Mouse (Mus musculus) forebrain, embryonic 15.5 days (tissue): ENCODE measurements around the gene Prkab1. TPM values are rescaled to one million over a fixed set of nuclear protein-coding genes. Genes with fewer than 3 reads are reported as not detected.

ENCODE experiments used
- ATAC-seq: fragments of 200-750 bp; cut with Nextera tagmentation; replicated peaks from 2 replicates; pipeline ENCODE4 v1.8.0; 2017; ENCODE audit warnings: mild to moderate bottlenecking, moderate TSS enrichment, moderate library complexity
- H3K27ac ChIP-seq: fragments of 300-500 bp; sonication (generic); replicated peaks from 2 replicates; pipeline ENCODE4 v1.5.1; 2015; ENCODE audit warnings: mild to moderate bottlenecking, inconsistent platforms
- H3K27me3 ChIP-seq: fragments of 300-500 bp; sonication (generic); 2 replicates; pipeline ENCODE4 v1.6.1; 2015; ENCODE audit warnings: inconsistent platforms
- H3K36me3 ChIP-seq: fragments of 300-500 bp; sonication (generic); 2 replicates; pipeline ENCODE4 v1.6.1; 2015; ENCODE audit warnings: mild to moderate bottlenecking, inconsistent platforms
- H3K4me1 ChIP-seq: fragments of 300-500 bp; sonication (generic); 2 replicates; pipeline ENCODE4 v1.6.1; 2015; ENCODE audit warnings: inconsistent platforms
- H3K4me2 ChIP-seq: fragments of 300-500 bp; sonication (generic); replicated peaks from 2 replicates; pipeline ENCODE4 v1.6.1; 2015; ENCODE audit warnings: mild to moderate bottlenecking, inconsistent platforms
- H3K4me3 ChIP-seq: fragments of 300-500 bp; sonication (generic); 2 replicates; pipeline ENCODE4 v1.5.1; 2015; ENCODE audit warnings: mild to moderate bottlenecking, inconsistent platforms
- H3K9ac ChIP-seq: fragments of 300-500 bp; sonication (generic); replicated peaks from 2 replicates; pipeline ENCODE4 v1.6.1; 2015; ENCODE audit warnings: mild to moderate bottlenecking, inconsistent platforms
- H3K9me3 ChIP-seq: fragments of 300-500 bp; sonication (generic); 2 replicates; pipeline ENCODE4 v1.6.1; 2016; ENCODE audit warnings: inconsistent platforms
- WGBS: fragments of 180-500 bp; shearing (Covaris S2); methylation state at CpG from one replicate; pipeline ENCODE4 v1.1.7; 2015; ENCODE audit warnings: mixed read lengths; 5-methylcytosine and 5-hydroxymethylcytosine counted together
- polyA plus RNA-seq: library from polyadenylated mRNA; unstranded; fragments of >200 nt; fragmentation: Nextera tagmentation; extraction: Ambion mirVana; gene quantifications from 2 replicates; pipeline ENCODE4 v1.2.1, GENCODE M21; 2015

Gene Prkab1
- 52.3 and 53.9 TPM in 2 replicates for polyA plus RNA-seq

GRCm38 (mm10) chr5:116024327-116024739, at the start of gene Prkab1:
Prkab1 (minus strand) TSS chr5:116024508.
- Histone ChIP-seq H3K4me3 (peak within 1 kb of the TSS; percentile 85), H3K9me3 (no peaks in the 10 kb centered on the region), H3K27ac (peak within 1 kb of the TSS; percentile 85), H3K27me3 (no peaks in the 10 kb centered on the region), H3K36me3 (peaks cover 15% of the 10 kb centered on the region), H3K4me1 (peaks cover 21% of the 10 kb centered on the region), H3K9ac (peak within 1 kb of the TSS; percentile 82), H3K4me2 (peak within 1 kb of the TSS; percentile 87)
- peak; percentile 97 for ATAC-seq
- under 1% methylated on average over 45 of the region's 46 CpGs for WGBS

DNA sequence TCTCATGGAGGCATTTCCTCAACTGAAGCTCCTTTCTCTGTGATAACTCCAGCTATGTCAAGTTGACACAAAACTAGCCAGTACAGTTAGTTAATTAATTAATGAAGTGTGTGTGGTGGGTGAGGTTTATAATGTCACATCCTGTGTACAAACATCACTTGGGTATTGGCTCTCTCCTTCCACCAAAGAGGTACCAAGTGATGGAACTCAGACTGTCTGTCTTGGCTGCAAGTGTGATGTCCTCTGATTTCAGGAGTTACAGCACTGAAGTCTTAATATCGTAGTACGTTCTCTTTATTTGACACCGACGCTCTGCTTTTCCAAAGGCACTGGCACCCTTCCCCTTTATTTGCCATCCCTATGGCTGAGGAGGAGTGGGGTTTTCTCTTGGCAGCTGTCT, 45.3 kb upstream of the Prkab1 start:
- no peak overlapping the region for H3K27ac ChIP-seq
- no peak overlapping the region for H3K9ac ChIP-seq
- H3K9me3 ChIP-seq: no peaks in the 10 kb centered on the region
- H3K4me2 ChIP-seq: no peak overlapping the region
- H3K36me3 ChIP-seq: no peaks in the 10 kb centered on the region
- no peak overlapping the region for H3K4me3 ChIP-seq
- 95% methylated on average over 4 of the region's 4 CpGs for WGBS
- no peak for ATAC-seq
- H3K4me1 ChIP-seq: no peaks in the 10 kb centered on the region
- no peaks in the 10 kb centered on the region for H3K27me3 ChIP-seq

- Histone ChIP-seq H3K4me2 (no peak overlapping the region), H3K4me3 (no peak overlapping the region), H3K9me3 (no peaks in the 10 kb centered on the region), H3K9ac (no peak overlapping the region), H3K4me1 (no peaks in the 10 kb centered on the region), H3K27me3 (no peaks in the 10 kb centered on the region), H3K27ac (no peak overlapping the region), H3K36me3 (no peaks in the 10 kb centered on the region)
- ATAC-seq: no peak
- 54% methylated on average over 6 of the region's 6 CpGs for WGBS
Observed at GRCm38 (mm10) chr5:116052826-116053225, 28.5 kb upstream of the Prkab1 start.

DNA sequence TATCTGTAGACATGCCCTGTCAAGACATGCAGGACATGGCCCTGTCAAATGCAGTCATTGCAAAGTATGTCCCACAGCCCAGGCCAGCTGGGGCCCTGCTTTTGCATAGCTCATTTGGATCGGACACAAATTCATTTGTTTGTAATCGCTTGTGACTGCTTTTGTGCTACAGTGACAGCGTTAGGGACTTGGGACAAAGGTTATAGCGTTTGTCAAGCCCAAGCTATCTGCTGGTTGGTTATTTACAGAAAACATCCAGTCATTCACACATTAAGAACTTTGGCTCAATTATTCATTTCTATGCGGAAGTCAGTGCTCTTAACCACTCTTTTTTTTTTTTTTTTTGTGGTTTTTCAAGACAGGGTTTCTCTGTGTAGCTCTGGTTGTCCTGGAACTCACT, 27.9 kb upstream of the Prkab1 start:
- no peak for ATAC-seq
- Histone ChIP-seq H3K27me3 (no peaks in the 10 kb centered on the region), H3K9ac (no peak overlapping the region), H3K9me3 (no peaks in the 10 kb centered on the region), H3K4me1 (no peaks in the 10 kb centered on the region), H3K36me3 (no peaks in the 10 kb centered on the region), H3K4me2 (no peak overlapping the region), H3K4me3 (no peak overlapping the region), H3K27ac (no peak overlapping the region)
- WGBS: 80% methylated on average over 5 of the region's 5 CpGs

DNA sequence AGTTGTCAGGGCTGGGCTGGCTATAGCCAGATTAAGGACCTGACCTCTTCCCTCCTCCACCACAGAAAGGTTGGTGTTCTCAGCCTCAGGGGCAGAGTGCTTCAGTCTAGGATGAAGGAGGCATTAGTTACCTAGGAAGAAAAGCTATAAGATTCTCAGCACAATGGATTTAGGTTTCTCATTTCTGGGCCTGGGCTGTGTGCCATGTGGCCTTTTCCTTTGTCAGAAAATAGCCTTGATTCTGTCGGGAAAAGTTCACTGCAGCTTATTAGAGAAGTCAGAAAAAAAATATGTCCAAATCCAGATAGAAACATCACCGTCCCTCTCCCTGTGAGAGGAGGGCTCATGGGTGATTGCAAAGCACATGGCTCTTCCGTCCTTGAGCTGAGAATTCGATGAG, 25.5 kb upstream of the Prkab1 start:
- no peak overlapping the region for H3K27ac ChIP-seq
- H3K9me3 ChIP-seq: no peaks in the 10 kb centered on the region
- no peak overlapping the region for H3K9ac ChIP-seq
- ATAC-seq: no peak
- H3K4me2 ChIP-seq: no peak overlapping the region
- no peaks in the 10 kb centered on the region for H3K27me3 ChIP-seq
- 82% methylated on average over 4 of the region's 4 CpGs for WGBS
- no peak overlapping the region for H3K4me3 ChIP-seq
- H3K4me1 ChIP-seq: no peaks in the 10 kb centered on the region
- H3K36me3 ChIP-seq: no peaks in the 10 kb centered on the region

DNA sequence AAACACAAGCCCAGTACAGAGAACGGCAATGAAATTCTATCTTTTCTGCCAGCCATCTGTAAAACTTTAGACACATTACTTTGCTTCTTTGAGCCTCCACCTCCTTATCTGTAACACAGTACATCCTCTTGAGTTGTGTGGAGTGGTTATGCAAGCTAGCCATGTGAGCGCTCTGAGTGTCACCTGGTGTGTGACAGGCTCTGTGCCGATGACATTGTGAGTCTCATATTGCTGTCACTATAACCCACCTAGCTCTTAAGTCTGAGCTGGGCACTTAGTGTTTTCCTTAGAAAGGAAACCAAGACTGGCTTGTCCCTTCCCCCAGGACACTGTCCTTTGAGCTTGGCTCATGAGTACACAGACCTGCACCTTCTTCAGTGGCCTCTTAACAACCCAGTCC, 24.0 kb upstream of the Prkab1 start:
- Histone ChIP-seq H3K27me3 (no peaks in the 10 kb centered on the region), H3K4me3 (no peak overlapping the region), H3K4me2 (no peak overlapping the region), H3K4me1 (no peaks in the 10 kb centered on the region), H3K9me3 (no peaks in the 10 kb centered on the region), H3K9ac (no peak overlapping the region), H3K27ac (no peak overlapping the region), H3K36me3 (no peaks in the 10 kb centered on the region)
- 93% methylated on average over 3 of the region's 3 CpGs for WGBS
- no peak for ATAC-seq

DNA sequence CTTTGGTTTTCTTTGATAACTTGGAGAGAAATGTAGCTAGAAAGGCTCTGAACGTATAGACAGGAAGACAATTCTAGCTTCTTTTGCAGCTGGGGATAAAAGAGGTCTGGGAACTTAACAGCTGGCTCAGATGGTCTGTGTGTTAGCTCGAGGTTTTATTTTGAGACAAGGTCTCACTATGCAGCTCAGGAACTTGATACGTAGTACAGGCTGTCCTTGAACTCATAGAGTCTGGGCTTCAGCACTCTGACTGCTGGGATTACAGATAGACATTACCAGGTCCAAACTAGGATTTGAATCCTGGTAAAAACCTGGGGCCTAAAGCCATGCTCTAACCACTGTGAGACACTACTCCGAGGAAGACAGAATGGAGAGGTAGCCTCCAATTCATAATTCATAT, 21.9 kb upstream of the Prkab1 start:
- no peaks in the 10 kb centered on the region for H3K36me3 ChIP-seq
- 77% methylated on average over 4 of the region's 4 CpGs for WGBS
- H3K27me3 ChIP-seq: no peaks in the 10 kb centered on the region
- H3K4me2 ChIP-seq: no peak overlapping the region
- H3K9ac ChIP-seq: no peak overlapping the region
- no peaks in the 10 kb centered on the region for H3K9me3 ChIP-seq
- no peak overlapping the region for H3K4me3 ChIP-seq
- H3K4me1 ChIP-seq: no peaks in the 10 kb centered on the region
- no peak overlapping the region for H3K27ac ChIP-seq
- no peak for ATAC-seq

- Histone ChIP-seq H3K4me2 (no peak overlapping the region), H3K4me3 (no peak overlapping the region), H3K9ac (no peak overlapping the region), H3K36me3 (no peaks in the 10 kb centered on the region), H3K27ac (no peak overlapping the region), H3K9me3 (no peaks in the 10 kb centered on the region), H3K27me3 (no peaks in the 10 kb centered on the region), H3K4me1 (no peaks in the 10 kb centered on the region)
- ATAC-seq: no peak
- 87% methylated on average over 8 of the region's 8 CpGs for WGBS
Observed at GRCm38 (mm10) chr5:116045581-116045980, 21.3 kb upstream of the Prkab1 start.

DNA sequence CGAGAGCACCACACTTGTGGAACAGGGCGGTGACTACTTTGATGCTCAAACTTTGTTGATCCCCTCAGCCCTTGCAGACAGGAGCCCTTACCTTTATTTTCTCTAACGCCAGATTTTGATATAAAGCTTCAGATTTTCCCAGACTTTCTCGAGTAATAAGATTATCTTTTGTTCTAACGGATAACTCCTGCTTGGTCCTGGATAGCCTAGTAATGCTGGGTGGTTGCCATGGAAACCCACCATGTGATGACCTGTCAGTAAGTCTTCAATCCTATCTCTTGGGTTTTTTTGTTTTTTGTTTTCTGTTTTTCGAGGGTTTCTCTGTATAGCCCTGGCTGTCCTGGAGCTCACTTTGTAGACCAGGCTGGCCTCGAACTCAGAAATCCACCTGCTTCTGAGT, 17.9 kb upstream of the Prkab1 start:
- H3K27ac ChIP-seq: no peak overlapping the region

GRCm38 (mm10) chr5:116039706-116040105, 15.4 kb upstream of the Prkab1 start:
- no peaks in the 10 kb centered on the region for H3K36me3 ChIP-seq
- H3K4me3 ChIP-seq: no peak overlapping the region
- no peak overlapping the region for H3K9ac ChIP-seq
- WGBS: 43% methylated on average over 11 of the region's 11 CpGs
- no peak overlapping the region for H3K4me2 ChIP-seq
- ATAC-seq: no peak
- H3K4me1 ChIP-seq: no peaks in the 10 kb centered on the region
- no peaks in the 10 kb centered on the region for H3K9me3 ChIP-seq
- no peaks in the 10 kb centered on the region for H3K27me3 ChIP-seq
- no peak overlapping the region for H3K27ac ChIP-seq

More for the DNA sequence above, 17.9 kb upstream of the Prkab1 start:
- Histone ChIP-seq H3K36me3 (no peaks in the 10 kb centered on the region), H3K9me3 (no peaks in the 10 kb centered on the region), H3K4me2 (no peak overlapping the region), H3K27me3 (no peaks in the 10 kb centered on the region), H3K4me1 (no peaks in the 10 kb centered on the region), H3K4me3 (no peak overlapping the region), H3K9ac (no peak overlapping the region)
- no peak for ATAC-seq
- WGBS: 63% methylated on average over 7 of the region's 7 CpGs

- Histone ChIP-seq H3K9me3 (no peaks in the 10 kb centered on the region), H3K36me3 (no peaks in the 10 kb centered on the region), H3K4me2 (no peak overlapping the region), H3K27ac (no peak overlapping the region), H3K9ac (no peak overlapping the region), H3K4me3 (no peak overlapping the region), H3K4me1 (no peaks in the 10 kb centered on the region), H3K27me3 (no peaks in the 10 kb centered on the region)
- no peak for ATAC-seq
- 65% methylated on average over 11 of the region's 12 CpGs for WGBS
Observed at GRCm38 (mm10) chr5:116037731-116038130, 13.4 kb upstream of the Prkab1 start.

DNA sequence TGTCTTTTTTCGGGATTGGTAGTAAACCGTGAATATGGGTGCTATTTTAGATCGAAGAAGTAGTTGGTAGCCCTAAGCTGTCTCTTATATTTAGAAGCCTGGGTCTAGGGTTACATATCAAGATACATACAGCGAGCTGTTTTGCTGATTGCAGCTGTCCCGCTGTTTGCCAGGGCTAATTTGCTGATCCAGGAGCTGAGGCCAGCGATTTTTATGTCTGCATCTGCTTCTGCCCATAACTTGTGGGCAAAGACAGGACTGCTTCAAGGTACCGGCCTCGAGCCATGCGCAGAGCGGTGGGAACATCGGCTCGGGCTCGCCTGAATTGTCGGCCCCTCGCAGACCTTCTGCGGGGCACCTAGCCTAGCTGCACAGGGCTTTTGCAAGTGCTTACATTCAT, 12.2 kb upstream of the Prkab1 start:
- Histone ChIP-seq H3K27me3 (no peaks in the 10 kb centered on the region), H3K27ac (no peak overlapping the region), H3K9me3 (no peaks in the 10 kb centered on the region), H3K4me3 (no peak overlapping the region), H3K9ac (no peak overlapping the region), H3K36me3 (no peaks in the 10 kb centered on the region), H3K4me1 (no peaks in the 10 kb centered on the region), H3K4me2 (no peak overlapping the region)
- no peak for ATAC-seq
- 48% methylated on average over 16 of the region's 16 CpGs for WGBS

DNA sequence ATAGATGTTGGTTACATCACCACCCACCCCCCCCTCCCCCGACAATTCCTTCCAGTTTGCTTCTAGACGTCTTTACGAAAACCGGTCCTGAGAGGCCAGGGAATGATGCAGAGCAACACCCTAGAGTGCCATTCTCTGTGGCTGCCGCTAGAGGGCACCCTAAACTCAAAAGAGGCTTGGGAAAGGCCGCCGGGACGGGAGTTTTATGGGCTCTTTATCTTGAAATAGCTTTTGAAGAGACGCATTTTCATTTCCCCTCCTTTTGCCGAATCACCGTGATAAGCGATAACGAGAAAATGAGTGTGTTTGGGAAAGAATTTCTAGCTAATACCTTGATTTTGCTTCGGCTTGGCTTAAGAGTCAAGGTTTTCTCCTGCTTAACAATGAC, 6.9 kb upstream of the Prkab1 start:
- H3K9ac ChIP-seq: no peak overlapping the region
- H3K27me3 ChIP-seq: peaks cover 4% of the 10 kb centered on the region
- H3K27ac ChIP-seq: no peak overlapping the region
- H3K4me2 ChIP-seq: peak overlapping the region; percentile 36; the same call in 1 of the 2 replicates
- 4% methylated on average over 14 of the region's 14 CpGs for WGBS
- H3K36me3 ChIP-seq: no peaks in the 10 kb centered on the region
- H3K4me3 ChIP-seq: no peak overlapping the region
- peaks cover 4% of the 10 kb centered on the region; the same call in 1 of the 2 replicates for H3K4me1 ChIP-seq
- no peaks in the 10 kb centered on the region for H3K9me3 ChIP-seq
- 0 out of 2 replicates have a peak, but pooled peaks have one; percentile 32 for ATAC-seq
